Mouse (Mus musculus): ENCODE data around the gene Agpat3. TPM values are rescaled to one million over a fixed set of nuclear protein-coding genes. Genes with fewer than 3 reads are reported as not detected.

Agpat3 gene
- total RNA-seq, 2 experiments from 2014 or later, result 290 to 296 TPM

DNA sequence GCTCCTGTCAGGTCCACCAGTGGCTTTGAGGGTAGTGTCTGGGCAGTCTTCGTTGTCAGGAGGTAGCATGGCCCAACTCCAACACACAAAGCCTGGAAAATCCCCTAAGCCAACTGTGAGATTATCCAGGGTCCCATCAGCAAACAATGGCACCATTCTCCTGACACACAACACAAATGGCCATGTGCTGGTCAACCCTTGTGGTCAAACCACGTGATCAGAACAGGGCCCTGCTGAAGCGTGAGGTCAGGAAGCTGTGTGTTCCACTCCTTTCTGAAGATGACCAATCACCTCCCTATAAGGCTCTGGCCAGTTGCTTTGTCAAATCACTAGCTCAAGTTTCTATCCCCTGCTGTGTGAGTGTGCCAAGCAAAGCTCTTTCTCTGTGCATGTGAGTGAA is 47.3 kb downstream of the Agpat3 start:
- intact Hi-C loops (cut with DNase I), result no loop called here
- DNase-seq (ENCODE audit: low spot score in 2 of 2), result no peak

DNA sequence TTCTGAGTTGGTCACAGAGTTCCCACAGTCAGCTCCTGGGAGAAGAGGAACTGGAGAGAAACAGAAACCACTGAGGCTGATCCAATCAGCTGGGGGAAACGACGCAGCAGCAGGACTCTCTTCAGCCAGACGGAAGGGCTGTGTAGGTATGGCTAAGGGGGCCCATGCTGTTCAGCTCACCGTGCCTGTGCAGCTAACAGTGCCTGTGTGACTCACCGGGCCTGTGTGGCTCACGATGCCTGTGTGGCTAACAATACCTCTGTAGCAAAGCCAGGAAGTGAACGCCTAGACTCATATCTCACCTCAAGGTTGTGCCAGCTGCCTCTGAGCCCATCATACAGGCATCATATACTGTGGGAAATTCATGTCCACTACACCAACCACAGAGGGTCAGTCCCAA is 48.6 kb downstream of the Agpat3 start:
- intact Hi-C loops (cut with DNase I), result no loop called here

DNA sequence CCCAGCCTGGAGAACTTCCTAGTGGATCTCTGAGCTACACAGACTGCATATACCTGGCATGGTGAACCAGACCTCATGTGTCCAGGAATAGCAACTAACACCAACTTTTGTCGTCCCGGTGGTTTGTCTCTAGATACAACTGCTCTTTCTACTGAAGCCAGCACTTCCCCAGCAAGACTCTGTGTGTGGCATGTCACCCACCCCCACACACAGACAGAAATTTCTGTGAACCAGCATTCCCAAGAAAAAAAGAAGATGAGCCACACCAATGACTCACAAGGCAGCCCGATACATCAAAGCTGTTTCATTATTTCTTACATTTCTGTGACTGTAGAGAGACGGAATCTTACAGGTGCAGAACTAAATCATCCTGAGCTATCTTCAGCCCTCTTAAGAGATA is 52.2 kb downstream of the Agpat3 start:
- peak; percentile 60 to 67 for DNase-seq (ENCODE audit: low spot score in 2 of 2)
- intact Hi-C loops (cut with DNase I), result no loop called here

More for the DNA sequence above, 48.6 kb downstream of the Agpat3 start:
- no peak for DNase-seq (ENCODE audit: low spot score in 2 of 2)

DNA sequence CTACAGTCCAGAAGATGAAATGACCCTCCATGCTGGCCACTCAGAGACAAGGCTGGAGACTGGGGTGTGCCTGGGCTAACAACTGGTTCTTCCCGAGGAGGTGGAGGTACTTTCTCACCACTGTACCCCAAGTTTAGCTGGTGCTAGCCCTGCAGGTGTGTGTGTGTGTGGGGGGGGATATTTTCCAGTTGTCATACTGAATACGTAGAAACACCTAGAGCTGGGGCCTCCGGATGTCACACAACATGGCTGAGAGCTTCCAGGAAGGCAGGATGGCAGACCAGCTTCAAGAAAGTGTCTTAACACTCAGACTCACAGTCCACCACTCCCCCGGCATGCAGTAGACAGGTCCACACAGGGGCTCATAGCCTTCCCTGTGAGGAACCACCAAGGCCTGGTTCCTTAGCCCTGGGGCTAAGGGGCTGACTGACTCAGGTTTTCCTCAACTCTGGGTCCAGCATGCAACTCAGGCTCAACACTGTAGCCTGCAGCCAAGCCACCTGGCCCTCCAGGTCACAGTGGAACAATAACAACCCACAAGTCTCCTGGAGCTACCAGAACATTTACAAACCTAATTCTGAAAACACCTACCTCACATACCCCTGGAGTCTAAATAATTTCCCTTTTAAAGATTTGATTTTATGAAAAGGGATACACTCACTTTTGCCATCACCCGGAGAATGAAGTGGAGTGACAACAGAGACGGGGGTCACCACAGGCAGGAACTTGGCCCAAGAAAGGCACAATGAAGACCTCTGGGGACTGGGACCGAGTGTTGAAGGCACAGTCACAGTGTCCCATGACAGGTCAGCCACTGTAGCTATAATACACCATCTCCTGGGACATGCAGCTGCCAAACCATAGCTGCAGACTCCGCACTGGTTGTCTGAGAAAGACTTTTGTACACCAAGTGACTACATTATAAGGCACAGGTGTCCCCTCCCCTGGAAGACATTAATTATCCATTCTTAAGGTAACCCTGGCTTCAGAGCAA is 53.3 kb downstream of the Agpat3 start:
- intact Hi-C loops (cut with DNase I), result no loop called here
- DNase-seq (ENCODE audit: low spot score in 2 of 2), result no peak

DNA sequence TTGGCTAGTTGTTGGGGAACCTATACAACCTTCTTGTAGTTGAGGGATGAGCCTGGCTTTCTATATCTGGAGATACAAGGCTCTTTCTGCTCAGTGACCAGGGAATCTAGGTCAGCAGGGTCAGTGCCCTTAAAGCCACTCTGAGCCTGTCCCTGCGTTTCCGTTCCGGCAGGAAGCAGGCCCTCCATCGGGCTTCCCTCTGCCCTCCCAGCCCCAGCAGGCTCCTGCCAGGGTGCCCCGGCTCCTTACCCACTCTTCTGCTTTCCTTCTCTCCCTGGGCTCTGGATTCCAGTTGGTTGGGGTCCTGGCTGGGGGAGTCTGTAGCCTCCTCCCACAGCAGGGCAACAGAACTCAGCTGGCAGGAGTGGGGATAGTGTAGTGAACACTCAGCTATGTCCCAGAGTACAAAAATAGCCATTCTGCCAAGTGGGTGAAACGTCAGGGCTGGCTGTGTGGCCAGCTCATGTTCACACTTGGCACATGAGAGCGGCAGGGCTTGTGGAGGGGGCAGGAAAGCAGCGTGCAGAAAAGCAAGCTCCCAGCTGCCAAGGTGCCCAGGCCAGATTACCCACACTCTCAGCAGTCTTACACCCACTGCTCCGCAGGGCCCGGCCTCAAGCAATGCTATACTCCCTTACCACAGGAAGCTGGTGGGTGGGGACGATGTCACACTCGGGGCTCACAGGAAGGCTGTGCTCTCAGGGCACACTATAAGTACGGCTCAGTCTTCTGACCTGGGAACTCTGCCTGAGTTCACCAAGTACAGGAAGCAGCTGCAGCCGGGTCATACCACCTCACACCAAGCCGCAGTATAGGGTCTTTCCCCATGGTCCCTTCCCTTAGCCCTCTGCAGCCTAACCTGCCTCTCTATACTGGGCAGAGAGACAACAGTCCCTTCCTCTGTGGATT is 54.5 kb downstream of the Agpat3 start:
- intact Hi-C loops (cut with DNase I), result no loop called here
- peak; percentile 61 to 86 for DNase-seq (ENCODE audit: low spot score in 2 of 2)

DNA sequence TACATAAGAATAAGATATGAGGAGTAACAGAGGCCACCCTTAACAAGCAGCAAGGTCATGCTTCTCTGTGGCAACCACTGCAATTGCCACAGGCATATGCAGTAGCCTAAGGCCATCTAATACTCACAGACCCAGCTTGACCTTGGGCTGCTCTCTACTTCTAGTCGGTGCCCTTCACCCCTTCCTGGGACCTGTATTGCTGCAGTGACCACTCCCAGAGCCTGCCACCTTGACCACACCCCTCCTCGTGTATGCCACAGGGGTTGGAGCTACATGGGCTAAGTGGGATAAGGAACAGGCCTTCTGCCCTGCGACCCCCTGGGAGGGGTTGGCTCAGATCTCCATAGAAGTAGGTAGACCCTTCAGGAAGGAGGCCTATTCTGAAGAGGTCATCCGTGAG is 55.3 kb downstream of the Agpat3 start:
- no peak for DNase-seq (ENCODE audit: low spot score in 2 of 2)
- intact Hi-C loops (cut with DNase I), result no loop called here

DNA sequence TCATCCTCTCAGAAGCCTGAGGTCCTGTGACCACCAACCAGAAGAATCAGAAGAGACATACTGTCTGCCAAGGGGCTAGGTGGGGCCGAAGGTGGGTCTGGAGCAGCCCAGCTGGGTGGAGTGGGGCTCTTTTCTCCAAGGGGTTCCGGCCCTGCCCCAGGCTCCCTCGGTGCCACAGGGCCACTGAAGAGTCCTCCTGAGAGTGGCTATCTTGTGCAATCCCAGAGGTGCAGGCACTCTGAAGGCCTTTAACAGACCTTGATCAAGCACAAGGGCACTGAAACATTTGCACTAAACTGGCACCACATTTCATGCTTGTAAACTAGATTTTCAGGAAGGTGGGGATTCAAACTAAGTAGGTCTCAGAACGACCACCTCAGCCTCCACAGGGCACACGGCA is 55.9 kb downstream of the Agpat3 start:
- DNase-seq (ENCODE audit: low spot score in 2 of 2), result no peak
- intact Hi-C loops (cut with DNase I), result no loop called here

DNA sequence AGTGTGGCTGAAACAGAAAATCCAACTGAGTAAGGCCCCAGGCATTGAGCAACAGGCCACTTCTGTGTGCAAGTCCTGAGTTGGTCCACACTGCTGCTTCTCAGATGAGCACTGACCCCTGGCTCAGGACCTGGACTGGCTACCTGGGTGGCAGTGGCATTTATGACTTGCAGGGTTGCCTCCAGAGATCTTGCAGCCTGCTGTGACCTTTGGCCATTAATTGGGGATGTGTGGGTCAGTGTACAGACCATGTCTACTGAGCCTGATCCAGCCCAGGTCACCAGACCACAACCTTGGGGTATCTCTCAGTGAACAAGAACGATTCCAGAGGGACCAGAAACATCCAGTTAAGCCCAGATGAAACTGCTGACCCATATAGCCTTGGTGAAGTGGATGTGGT is 58.7 kb downstream of the Agpat3 start:
- DNase-seq (ENCODE audit: low spot score in 2 of 2), result no peak
- intact Hi-C loops (cut with DNase I), result no loop called here

DNA sequence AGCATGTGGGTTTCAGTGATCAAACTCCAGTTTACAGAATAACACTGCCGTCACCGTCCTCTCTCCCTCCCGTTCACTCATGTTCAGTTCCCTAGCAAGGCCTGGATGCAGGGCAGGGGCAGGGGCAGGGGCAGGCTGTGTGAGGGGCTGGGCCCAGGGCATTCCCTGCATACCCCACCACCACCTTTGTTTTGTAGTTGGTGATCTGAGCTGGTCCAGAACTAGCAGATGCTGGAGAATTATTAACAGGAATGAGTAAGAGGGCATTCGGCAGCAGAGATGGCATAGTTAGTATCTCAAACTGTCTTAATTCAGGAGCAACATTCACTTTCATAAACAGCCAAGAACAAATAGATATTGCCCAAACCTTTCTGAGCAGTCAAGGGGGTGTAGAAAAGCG is 59.9 kb downstream of the Agpat3 start:
- DNase-seq (ENCODE audit: low spot score in 2 of 2), result no peak
- intact Hi-C loops (cut with DNase I), result no loop called here

DNA sequence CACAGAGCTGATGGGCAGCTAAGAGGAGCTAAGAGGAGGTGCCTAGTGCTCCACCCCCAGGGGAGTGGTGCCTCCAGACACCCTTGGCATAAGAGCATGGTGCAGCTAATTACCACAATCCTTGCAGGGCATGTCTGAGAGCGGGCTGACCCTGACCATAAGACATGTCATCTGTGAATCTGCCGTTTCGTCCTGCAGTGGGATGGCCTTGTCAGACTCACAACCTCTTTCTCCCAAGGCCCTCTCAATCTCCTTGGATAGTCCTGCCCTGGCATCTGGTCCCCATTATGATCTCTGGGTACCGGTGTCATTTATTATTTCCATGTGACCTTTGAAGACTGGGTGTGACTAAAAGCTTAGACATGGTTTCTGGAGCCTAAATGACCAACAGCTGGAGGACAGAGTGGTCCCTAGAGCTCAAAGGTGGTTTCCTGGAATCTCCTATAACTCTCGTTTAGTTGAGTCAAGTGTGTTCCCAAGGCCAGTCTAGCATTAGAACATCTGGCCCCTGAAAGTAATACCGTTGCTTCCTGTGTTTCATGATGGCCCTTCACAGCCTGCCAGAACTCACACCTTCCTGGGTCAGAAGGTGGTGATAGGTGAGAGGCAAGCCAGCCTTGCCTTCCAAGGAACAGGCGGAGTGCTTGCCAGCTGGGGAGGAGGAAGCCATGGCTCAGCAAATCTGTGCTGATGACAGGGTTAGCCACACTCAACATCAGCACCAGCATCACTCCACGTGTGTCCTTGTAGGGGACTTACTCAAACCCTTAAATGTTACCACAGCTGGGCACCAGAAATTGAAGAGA is 61.4 kb downstream of the Agpat3 start:
- DNase-seq (ENCODE audit: low spot score in 2 of 2), result no peak
- intact Hi-C loops (cut with DNase I), result no loop called here

DNA sequence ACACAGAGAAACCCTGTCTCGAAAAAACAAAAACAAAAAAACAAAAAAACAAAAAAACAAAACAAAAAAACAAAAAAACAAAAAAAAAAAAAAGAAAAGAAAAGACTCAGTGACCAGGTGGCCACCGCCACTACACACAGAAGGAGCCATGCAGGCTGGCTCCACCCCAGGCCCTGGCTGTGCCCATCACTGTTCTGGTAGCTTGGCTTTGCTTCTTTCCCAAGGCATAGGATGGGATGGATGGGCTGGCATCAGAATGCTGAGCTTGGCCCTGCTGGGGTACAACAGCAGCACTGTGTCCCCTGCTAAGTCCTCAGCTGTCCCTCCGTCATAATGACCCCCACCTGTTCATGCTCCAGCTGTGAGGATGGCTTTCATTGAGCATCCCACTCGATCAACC is 63.4 kb downstream of the Agpat3 start:
- intact Hi-C loops (cut with DNase I), result no loop called here

DNA sequence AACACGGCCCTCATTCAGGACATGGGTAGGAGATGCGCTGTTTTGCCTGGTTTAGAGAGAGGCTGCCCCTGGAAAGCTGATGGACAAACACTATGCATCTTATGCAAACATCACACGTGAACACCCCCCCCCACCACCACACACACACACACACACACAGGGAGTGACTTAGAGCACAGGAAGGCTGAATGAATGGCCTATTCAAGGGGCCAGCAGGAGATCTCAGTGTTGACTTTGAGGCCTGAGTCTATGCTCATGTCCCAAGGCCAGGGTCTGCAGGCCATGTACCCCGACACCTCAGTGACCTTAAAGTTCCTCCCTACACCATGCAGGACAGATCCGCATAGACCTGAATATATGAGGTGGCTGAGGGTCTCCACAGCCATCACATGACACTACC is 64.2 kb downstream of the Agpat3 start:
- intact Hi-C loops (cut with DNase I), result no loop called here
- no peak for DNase-seq (ENCODE audit: low spot score in 2 of 2)

More for the DNA sequence above, 63.4 kb downstream of the Agpat3 start:
- DNase-seq (ENCODE audit: low spot score in 2 of 2), result no peak

DNA sequence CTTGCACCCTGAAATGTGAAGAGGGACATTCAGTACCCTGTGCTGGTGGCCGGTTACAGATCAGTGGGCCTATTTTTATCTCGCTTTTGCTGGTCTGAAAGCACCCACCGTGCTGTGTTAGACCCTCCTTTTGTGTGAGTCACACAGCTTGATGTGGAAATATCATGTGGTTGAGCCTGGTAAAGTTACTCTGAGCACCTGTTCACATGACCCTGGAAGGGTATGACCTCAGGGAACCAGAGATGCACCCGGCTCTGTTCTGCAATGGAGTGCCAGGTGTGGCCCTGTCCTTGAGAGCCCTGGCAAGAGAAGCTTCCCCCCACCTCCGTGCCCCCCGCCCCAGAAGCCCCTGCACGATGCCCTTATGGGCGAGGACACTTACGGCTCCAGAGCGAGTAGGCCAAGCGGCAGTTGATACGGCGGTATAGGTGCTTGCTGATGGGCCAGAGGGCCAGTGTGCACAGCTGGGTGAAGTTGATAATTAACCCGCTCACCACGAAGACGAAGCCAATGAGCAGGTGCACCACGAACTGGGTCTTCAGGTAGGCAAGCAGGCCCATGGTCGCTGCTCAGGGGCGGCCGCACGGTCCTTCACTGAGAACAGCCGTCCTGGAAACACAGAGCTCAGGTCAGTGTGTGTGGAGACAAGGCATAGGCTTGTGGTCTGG is 64.7 kb downstream of the Agpat3 start:
- DNase-seq (ENCODE audit: low spot score in 2 of 2), result no peak
- intact Hi-C loops (cut with DNase I), result no loop called here

DNA sequence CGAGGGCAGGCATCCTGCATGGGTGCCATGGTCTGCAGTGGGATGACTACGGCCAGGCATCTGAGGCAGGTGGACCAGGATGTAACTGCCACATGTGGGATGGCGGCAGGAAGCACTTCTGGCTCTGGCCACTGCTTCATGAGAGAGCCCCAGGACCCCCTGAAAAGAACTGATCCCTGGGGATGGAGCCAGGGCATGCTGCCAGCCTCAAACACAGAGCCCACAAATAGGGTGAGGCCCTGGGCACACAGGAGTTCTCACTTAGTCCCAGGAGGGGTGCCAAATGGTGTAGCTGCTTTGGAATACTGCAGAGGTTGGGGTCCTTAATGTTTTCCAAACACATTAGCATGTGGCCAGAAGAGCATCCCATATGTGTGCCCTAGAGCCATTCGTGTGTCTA is 66.3 kb downstream of the Agpat3 start:
- peak in 1 of 2 experiments; percentile 19 for DNase-seq (ENCODE audit: low spot score in 2 of 2)
- intact Hi-C loops (cut with DNase I), result no loop called here

DNA sequence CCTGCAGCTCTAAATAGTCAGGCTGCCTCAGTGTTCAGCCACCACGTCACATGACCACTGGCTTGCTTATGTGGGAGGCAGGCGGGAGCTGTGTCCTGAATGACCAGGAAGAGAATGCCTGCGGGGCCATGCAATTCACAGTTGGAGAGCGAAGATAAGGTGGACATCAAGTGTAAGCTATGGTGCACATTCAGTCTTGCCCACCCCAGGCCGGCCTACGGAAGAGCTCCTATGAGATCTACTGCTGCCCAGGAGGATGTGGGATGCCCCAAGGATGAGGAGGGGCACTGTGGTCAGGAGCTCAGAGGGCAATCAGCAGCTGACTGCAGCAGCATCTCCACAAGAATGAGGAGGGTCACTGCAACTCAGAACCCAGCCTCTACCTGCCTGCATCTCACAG is 66.9 kb downstream of the Agpat3 start:
- intact Hi-C loops (cut with DNase I), result no loop called here
- DNase-seq (ENCODE audit: low spot score in 2 of 2), result no peak

DNA sequence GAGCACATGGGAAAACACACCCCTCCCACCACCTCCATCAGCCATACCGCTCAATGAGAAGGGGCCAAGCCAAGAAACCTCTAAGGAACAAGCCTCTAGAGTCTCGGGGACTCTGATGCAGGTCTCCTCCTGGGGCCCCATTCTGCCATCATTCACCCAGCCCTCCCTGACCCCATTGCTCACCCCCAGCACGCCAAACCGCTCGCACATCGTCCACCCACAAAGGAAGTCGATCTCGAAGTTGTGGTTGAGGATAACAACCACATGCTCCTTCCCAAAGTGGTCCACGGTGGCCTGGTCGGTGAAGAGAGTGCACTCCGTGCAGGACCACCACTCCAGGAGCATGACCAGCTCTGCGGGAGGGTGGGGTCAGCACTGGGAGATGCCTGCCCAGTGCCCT is 67.5 kb downstream of the Agpat3 start:
- DNase-seq (ENCODE audit: low spot score in 2 of 2), result no peak
- intact Hi-C loops (cut with DNase I), result no loop called here

DNA sequence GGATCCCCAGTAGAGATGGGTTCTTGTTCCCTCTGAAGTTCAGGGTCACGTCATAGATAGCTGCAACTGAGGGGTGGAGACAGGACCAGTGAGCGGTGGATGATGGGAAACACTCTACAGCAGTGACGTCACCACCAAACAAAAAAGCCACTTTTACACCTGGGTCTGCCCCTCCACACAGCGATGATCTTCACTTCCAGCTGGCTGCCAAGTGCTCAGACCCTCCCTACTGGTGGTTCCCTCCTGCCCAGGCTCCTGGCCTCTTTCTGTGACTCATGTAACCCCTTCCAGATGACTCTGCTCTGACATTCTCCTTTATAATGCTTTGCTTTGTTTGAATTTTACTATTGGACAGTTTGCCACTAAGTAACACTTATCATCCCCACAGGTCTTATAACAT is 69.9 kb downstream of the Agpat3 start:
- intact Hi-C loops (cut with DNase I), result no loop called here
- no peak for DNase-seq (ENCODE audit: low spot score in 2 of 2)

DNA sequence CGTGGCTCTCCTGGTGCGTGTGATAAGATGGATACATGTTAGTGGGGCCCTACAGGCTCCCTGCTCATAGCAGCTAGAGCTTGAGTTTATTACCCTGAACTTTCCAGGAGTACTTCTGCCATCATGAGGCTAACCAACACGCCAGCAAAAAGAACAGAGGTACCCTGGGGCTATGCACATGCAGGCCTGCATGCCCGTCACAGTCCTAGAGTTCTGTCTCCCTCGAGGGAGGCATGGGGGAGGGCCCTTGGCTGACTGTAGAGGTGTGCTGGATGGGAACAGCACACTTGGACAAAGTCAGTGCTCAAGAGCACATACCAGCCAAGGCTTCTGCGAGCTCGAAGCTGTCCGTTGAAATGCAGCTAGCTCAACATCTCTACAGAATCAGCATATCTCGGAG is 71.8 kb downstream of the Agpat3 start:
- no peak for DNase-seq (ENCODE audit: low spot score in 2 of 2)
- intact Hi-C loops (cut with DNase I), result loop anchor here (2.0 kb wide), 1 partner anchor 64 kb away; no protein-coding TSS in a partner anchor

DNA sequence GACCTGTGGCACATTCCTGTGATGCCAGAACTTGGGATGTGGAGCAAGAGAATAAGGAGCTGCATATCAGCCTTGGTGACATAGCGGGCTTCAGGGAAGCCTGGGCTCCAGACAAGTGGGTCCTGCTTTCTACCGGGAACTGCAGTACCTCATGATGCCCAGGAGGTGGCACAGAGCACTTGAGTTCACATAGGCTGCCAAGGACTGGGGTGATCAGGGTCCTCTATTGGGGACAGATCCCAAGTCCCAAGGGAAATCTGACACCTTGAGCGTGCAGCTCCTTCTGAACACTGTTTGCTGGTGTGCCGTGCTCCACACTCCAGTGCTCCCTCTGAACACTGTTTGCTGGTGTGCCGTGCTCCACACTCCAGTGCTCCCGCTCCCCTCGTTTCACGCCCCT is 73.1 kb downstream of the Agpat3 start:
- peak; percentile 63 for DNase-seq (ENCODE audit: low spot score in 2 of 2)
- intact Hi-C loops (cut with DNase I), result loop anchor here (1.0 kb wide), 1 partner anchor 113 kb away; no protein-coding TSS in a partner anchor
